Mouse (Mus musculus) spleen, adult 2 months (tissue): ENCODE data around the gene Fads3. TPM values are rescaled to one million over a fixed set of nuclear protein-coding genes. Genes with fewer than 3 reads are reported as not detected.

Experiments used
- DNase-seq, 2 experiments: peaks; one replicate each; pipeline versions ENCODE4 v3.0.0 to v3.0.0-alpha.2; 2012 to 2021; ENCODE audit warnings: low spot score in 2 of 2, low read depth in 1 of 2
- H3K27ac ChIP-seq: fragments of 200-500 bp; 2 replicates; pipeline ENCODE4 v1.5.1; 2012; ENCODE audit warnings: low read length, inconsistent platforms; ENCODE audit not compliant: insufficient read depth
- H3K27me3 ChIP-seq: fragments of 200-500 bp; 2 replicates; pipeline ENCODE4 v1.6.1; 2012; ENCODE audit warnings: mild to moderate bottlenecking, moderate library complexity, low read length, inconsistent platforms; ENCODE audit not compliant: control insufficient read depth, insufficient read depth
- H3K36me3 ChIP-seq: fragments of 200-500 bp; 2 replicates; pipeline ENCODE4 v1.6.1; 2012; ENCODE audit warnings: mild to moderate bottlenecking, low read length, inconsistent platforms; ENCODE audit not compliant: control insufficient read depth, insufficient read depth
- H3K4me1 ChIP-seq: fragments of 200-500 bp; 2 replicates; pipeline ENCODE4 v1.6.1; 2011; ENCODE audit warnings: inconsistent platforms; ENCODE audit not compliant: control insufficient read depth, insufficient read depth, insufficient read length
- H3K4me3 ChIP-seq: fragments of 200-500 bp; 2 replicates; pipeline ENCODE4 v1.5.1; 2011; ENCODE audit warnings: mild to moderate bottlenecking, inconsistent platforms; ENCODE audit not compliant: insufficient read depth, insufficient read length; ENCODE audit errors: extremely low read depth
- CTCF ChIP-seq: fragments of 200-500 bp; IDR thresholded peaks from 2 replicates; pipeline ENCODE4 v1.5.1; 2011; ENCODE audit warnings: mild to moderate bottlenecking, inconsistent platforms; ENCODE audit not compliant: insufficient read depth, insufficient read length, insufficient replicate concordance; ENCODE audit errors: extremely low read depth
- POLR2A ChIP-seq: fragments of 200-500 bp; IDR thresholded peaks from 2 replicates; pipeline ENCODE4 v1.6.1; 2011; ENCODE audit warnings: low read depth, low read length, inconsistent platforms
- WGBS: fragments of 180-500 bp; shearing (Covaris S2); methylation state at CpG from one replicate; pipeline ENCODE4 v1.1.7; 2018; 5-methylcytosine and 5-hydroxymethylcytosine counted together
- polyA plus RNA-seq: library from polyadenylated mRNA; depleted of rRNA; stranded (reverse); fragments of >200 nt; gene quantifications from 2 replicates; pipeline ENCODE4 v1.2.3, GENCODE M21; 2012

Fads3 gene
- polyA plus RNA-seq, 1 experiment = 22.0 TPM

DNA sequence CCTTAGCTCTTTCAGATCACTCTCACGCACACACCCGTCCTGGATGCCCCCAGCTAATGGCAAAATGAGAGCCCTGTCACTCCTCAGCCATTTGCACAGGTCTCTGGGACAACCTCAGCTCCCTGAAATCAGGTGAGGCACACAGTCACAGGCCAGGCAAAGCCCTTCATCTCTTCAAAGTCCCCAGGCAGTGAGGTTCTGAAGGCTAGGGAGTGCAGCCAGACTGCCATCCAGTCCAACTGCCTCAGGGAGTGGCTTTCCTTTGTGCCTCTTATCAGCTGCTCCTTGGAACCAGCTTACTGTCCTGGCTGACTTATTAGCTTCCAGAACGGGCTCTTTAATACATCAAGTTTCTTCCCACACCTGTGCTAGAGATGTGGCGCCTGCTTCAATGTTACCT is 53.3 kb downstream of the Fads3 start:
- Histone ChIP-seq H3K4me1 (no peaks in the 10 kb centered on the region), H3K36me3 (no peaks in the 10 kb centered on the region), H3K27me3 (no peaks in the 10 kb centered on the region), H3K4me3 (no peak overlapping the region), H3K27ac (no peak overlapping the region)
- WGBS = 78% methylated on average over 4 of the region's 4 CpGs
- no peak for TF ChIP-seq POLR2A
- no peak for DNase-seq

DNA sequence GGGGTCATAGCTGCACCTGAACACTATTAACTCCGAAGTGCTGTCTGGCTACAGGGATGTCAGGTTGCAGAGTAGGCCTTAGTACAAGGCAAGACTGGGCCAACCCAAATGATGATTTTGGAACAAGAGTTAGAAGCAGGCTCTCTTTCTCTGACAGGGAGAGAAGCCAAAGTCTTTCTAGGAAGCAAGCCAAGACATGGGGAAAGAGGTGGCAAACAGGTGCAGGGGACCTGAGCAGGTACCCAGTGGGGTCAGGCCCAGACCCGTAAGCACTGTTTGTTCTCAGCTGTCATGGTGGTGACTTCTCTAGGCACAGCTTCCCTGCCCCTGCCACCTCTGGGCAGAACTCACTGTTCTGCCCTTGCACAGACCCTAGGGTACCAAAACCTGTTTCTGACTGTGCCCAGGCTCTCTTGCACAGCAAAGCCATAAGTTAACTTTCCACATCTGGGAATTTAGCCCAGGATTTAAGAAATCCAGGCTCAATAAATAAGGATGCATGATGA is 55.1 kb downstream of the Fads3 start:
- Histone ChIP-seq H3K4me3 (no peak overlapping the region), H3K36me3 (no peaks in the 10 kb centered on the region), H3K27me3 (peaks cover 1% of the 10 kb centered on the region; the same call in 1 of the 2 replicates), H3K27ac (no peak overlapping the region), H3K4me1 (peaks cover 7% of the 10 kb centered on the region)
- TF ChIP-seq CTCF = no peak
- no peak for TF ChIP-seq POLR2A
- DNase-seq = no peak
- 90% methylated on average over 2 of the region's 2 CpGs for WGBS

DNA sequence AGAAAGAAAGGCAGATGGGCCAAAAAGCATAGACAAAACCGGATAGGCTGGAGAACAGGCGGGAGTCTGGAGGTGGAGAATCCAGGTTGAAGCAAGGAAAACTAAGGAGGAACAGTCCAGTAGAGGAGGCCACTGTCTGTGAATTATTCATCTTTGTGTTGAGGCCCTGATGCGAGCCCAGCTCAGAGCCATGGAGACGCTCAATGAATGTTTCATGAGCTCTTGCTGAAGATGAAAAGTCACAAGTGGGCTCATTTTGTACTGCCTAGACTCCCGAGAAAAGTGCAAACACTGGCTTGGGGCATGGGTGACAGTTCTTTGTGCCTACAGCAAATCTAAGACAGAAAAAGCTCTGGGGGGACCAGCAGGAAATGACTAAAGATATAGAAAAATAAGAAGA is 56.5 kb downstream of the Fads3 start:
- no peak for TF ChIP-seq CTCF
- TF ChIP-seq POLR2A = no peak
- Histone ChIP-seq H3K36me3 (no peaks in the 10 kb centered on the region), H3K27ac (no peak overlapping the region), H3K4me1 (peaks cover 7% of the 10 kb centered on the region), H3K4me3 (no peak overlapping the region), H3K27me3 (peaks cover 3% of the 10 kb centered on the region; the same call in 1 of the 2 replicates)
- no peak for DNase-seq
- 92% methylated on average over 5 of the region's 5 CpGs for WGBS

DNA sequence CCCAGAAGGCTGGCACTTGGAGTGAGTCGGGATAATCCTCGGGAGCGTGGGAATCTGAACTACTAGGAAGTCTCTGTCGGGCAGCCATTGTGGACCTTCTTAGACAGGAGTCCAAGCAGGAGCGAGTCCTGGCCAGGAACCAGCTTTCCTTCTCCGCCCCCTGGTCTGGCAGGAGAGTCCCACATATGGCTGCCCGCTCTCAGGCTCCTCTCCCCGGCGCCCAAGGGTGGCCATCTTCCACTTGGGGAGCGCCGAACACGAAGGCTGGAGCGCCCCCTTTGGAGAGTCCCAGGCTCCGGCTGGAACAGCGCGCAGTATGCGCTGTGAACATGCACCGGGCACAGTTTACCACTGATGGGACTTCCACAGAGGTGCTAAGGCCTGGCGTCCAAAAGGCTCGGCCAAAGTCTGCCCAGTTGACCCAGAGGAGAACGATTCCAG is 59.3 kb downstream of the Fads3 start:
- Histone ChIP-seq H3K27me3 (peaks cover 3% of the 10 kb centered on the region; the same call in 1 of the 2 replicates), H3K4me3 (peak overlapping the region; percentile 61; the same call in 1 of the 2 replicates), H3K4me1 (peaks cover 7% of the 10 kb centered on the region), H3K36me3 (no peaks in the 10 kb centered on the region), H3K27ac (no peak overlapping the region)
- no peak for TF ChIP-seq POLR2A
- peak; percentile 10; the same call in 1 of the 2 replicates for TF ChIP-seq CTCF
- peak in 1 of 2 experiments; percentile 33 for DNase-seq
- WGBS = 2% methylated on average over 21 of the region's 21 CpGs

DNA sequence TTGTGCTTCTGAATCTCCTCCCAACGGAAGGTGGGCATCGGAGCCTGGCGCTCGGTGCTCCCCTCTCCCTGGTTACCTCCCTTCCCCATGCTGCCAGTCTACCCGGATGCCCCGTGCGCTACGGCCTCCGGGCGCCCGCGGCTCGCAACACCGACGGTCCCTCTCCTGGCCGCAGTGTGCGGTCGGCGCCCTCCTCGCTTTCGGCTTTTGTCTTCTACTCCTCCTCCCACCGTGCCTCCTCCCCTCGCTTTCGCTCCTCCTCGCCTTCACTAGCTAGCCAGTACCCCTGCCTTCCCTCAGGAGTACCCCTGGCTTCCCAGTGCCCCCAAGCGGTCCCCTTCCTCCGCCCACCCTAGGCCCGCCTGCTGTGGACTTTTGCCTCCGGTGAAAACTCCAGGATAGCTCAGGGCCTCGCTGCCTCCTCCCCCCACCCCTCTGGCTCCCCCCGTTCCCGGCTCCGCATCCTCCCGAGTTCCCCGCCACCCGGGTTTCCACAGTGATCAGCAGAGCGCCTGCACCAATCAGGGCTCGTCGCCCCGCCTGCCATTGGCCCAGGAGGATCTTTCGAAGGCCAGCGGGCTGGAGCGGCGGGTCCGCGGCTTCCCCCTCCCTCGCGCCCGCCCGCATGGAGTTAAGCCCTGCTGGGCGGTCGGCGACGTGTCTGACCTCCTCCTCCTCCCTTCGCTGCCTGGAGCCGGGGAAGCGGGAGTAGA is 60.1 kb downstream of the Fads3 start, which contains the start of gene Fads2:
TSS of gene Fads2 (minus strand) at position 406 of the 713 bp plus-strand sequence.
- TF ChIP-seq POLR2A (no peak), CTCF (no peak)
- peak within 1 kb of the TSS; percentile 61 for H3K4me3 ChIP-seq
- no peak within 1 kb of the TSS for H3K27ac ChIP-seq
- 1% methylated on average over 57 of the region's 57 CpGs for WGBS
- H3K4me1 ChIP-seq = peaks cover 7% of the 10 kb centered on the region
- H3K36me3 ChIP-seq = no peaks in the 10 kb centered on the region
- H3K27me3 ChIP-seq = peaks cover 3% of the 10 kb centered on the region; the same call in 1 of the 2 replicates
- peak in 1 of 2 experiments; percentile 17 for DNase-seq

DNA sequence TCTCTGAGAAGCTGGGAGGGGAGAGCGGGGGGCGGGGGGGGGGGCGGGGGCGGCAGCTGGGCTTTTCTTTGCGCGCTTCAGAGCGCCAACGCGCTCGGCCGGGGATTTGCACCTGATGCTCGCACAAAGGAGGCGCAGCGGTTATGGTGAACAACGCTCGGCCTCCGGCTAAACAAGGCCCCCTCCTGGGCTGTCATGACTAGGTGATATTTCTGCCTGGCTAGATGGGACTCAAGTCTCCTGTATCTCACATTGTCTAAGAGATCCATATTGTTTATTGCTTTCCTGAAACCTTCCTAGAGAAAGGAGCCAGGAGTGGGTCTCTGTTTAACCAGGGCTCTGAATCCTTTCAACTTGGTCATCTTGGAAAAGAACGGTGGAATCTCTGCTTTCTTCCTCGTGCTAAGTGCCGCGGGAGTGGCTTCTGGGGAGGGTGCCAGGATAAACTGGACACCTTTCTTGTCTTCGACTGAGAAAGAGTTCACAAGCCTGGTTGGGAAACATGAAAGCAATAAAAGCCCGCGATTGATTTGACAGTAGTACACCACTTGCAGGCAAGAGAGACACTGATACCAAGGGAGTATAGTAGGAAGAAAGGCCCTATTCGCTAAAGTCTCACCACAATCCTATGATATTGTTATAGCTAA is 60.8 kb downstream of the Fads3 start:
- no peak for DNase-seq
- H3K4me1 ChIP-seq = peaks cover 7% of the 10 kb centered on the region
- WGBS = 13% methylated on average over 25 of the region's 25 CpGs

More for the DNA sequence above, 60.8 kb downstream of the Fads3 start:
- Histone ChIP-seq H3K27me3 (peaks cover 3% of the 10 kb centered on the region; the same call in 1 of the 2 replicates), H3K36me3 (no peaks in the 10 kb centered on the region), H3K27ac (no peak overlapping the region), H3K4me3 (peak overlapping the region; percentile 61)
- TF ChIP-seq POLR2A = no peak
- TF ChIP-seq CTCF = no peak
